Mouse (Mus musculus): ENCODE results near the gene Cntnap2. TPM values are rescaled to one million over a fixed set of nuclear protein-coding genes. Genes with fewer than 3 reads are reported as not detected.

Cntnap2 gene
- polyA plus RNA-seq, 1 experiment from 2014 or later = not detected

GRCm38 (mm10) chr6:47227601-47228000 lies 2168.4 kb downstream of the Cntnap2 start:
- H3K4me1 ChIP-seq (ENCODE audit: insufficient read depth) = no peaks in the 10 kb centered on the region
- no peak overlapping the region for H3K27ac ChIP-seq (ENCODE audit: low read depth)
- TF ChIP-seq EP300 (IDR thresholded peaks at IDR 0.05; ENCODE audit: low read depth) = no peak
- no peak for TF ChIP-seq CTCF (IDR thresholded peaks at IDR 0.05; ENCODE audit: low read depth)
- H3K36me3 ChIP-seq (replicated peaks; ENCODE audit: insufficient read depth, low read length) = no peaks in the 10 kb centered on the region
- WGBS (ENCODE audit: insufficient replicate concordance) = 55% methylated on average over 3 of the region's 3 CpGs
- H3K9me3 ChIP-seq (ENCODE audit: low read length) = no peaks in the 10 kb centered on the region
- ATAC-seq (no peak), DNase-seq (no peak)
- no peak overlapping the region for H3K4me3 ChIP-seq (ENCODE audit: low read depth, low read length)
- H3K27me3 ChIP-seq (ENCODE audit: insufficient read depth, low read length) = no peaks in the 10 kb centered on the region
- H3K4me2 ChIP-seq (ENCODE audit: low read depth, low read length) = no peak overlapping the region
- H3K9ac ChIP-seq (replicated peaks) = no peak overlapping the region

- Histone ChIP-seq H3K4me1 (ENCODE audit: insufficient read depth) (no peaks in the 10 kb centered on the region), H3K36me3 (replicated peaks; ENCODE audit: insufficient read depth, low read length) (no peaks in the 10 kb centered on the region), H3K4me2 (ENCODE audit: low read depth, low read length) (no peak overlapping the region), H3K27me3 (ENCODE audit: insufficient read depth, low read length) (no peaks in the 10 kb centered on the region), H3K9me3 (ENCODE audit: low read length) (no peaks in the 10 kb centered on the region), H3K9ac (replicated peaks) (no peak overlapping the region), H3K4me3 (ENCODE audit: low read depth, low read length) (no peak overlapping the region), H3K27ac (ENCODE audit: low read depth) (no peak overlapping the region)
- ATAC-seq = no peak
- WGBS (ENCODE audit: insufficient replicate concordance) = 52% methylated on average over 7 of the region's 7 CpGs
- no peak for DNase-seq
- TF ChIP-seq EP300 (IDR thresholded peaks at IDR 0.05; ENCODE audit: low read depth) (no peak), CTCF (IDR thresholded peaks at IDR 0.05; ENCODE audit: low read depth) (no peak)
Measured at GRCm38 (mm10) chr6:47228676-47229317, 2169.6 kb downstream of the Cntnap2 start.

- TF ChIP-seq EP300 (IDR thresholded peaks at IDR 0.05; ENCODE audit: low read depth) (no peak), CTCF (IDR thresholded peaks at IDR 0.05; ENCODE audit: low read depth) (no peak)
- Histone ChIP-seq H3K9me3 (ENCODE audit: low read length) (no peaks in the 10 kb centered on the region), H3K27me3 (ENCODE audit: insufficient read depth, low read length) (no peaks in the 10 kb centered on the region), H3K4me2 (ENCODE audit: low read depth, low read length) (no peak overlapping the region), H3K4me3 (ENCODE audit: low read depth, low read length) (no peak overlapping the region), H3K9ac (replicated peaks) (no peak overlapping the region), H3K27ac (ENCODE audit: low read depth) (no peak overlapping the region), H3K36me3 (replicated peaks; ENCODE audit: insufficient read depth, low read length) (no peaks in the 10 kb centered on the region), H3K4me1 (ENCODE audit: insufficient read depth) (no peaks in the 10 kb centered on the region)
- DNase-seq (no peak), ATAC-seq (no peak)
- WGBS (ENCODE audit: insufficient replicate concordance) = 71% methylated on average over 6 of the region's 6 CpGs
Measured at GRCm38 (mm10) chr6:47231513-47231912, 2172.4 kb downstream of the Cntnap2 start.

- no peak for DNase-seq
- Histone ChIP-seq H3K27me3 (ENCODE audit: insufficient read depth, low read length) (no peaks in the 10 kb centered on the region), H3K4me1 (ENCODE audit: insufficient read depth) (no peaks in the 10 kb centered on the region), H3K36me3 (replicated peaks; ENCODE audit: insufficient read depth, low read length) (no peaks in the 10 kb centered on the region), H3K27ac (ENCODE audit: low read depth) (no peak overlapping the region), H3K9ac (replicated peaks) (no peak overlapping the region), H3K4me2 (ENCODE audit: low read depth, low read length) (no peak overlapping the region), H3K9me3 (ENCODE audit: low read length) (no peaks in the 10 kb centered on the region), H3K4me3 (ENCODE audit: low read depth, low read length) (no peak overlapping the region)
- ATAC-seq = no peak
- TF ChIP-seq CTCF (IDR thresholded peaks at IDR 0.05; ENCODE audit: low read depth) = no peak
- no peak for TF ChIP-seq EP300 (IDR thresholded peaks at IDR 0.05; ENCODE audit: low read depth)
- 61% methylated on average over 3 of the region's 3 CpGs for WGBS (ENCODE audit: insufficient replicate concordance)
Measured at GRCm38 (mm10) chr6:47239376-47239921, 2180.3 kb downstream of the Cntnap2 start.

GRCm38 (mm10) chr6:47241379-47241778 lies 2182.2 kb downstream of the Cntnap2 start:
- Histone ChIP-seq H3K9ac (replicated peaks) (no peak overlapping the region), H3K9me3 (ENCODE audit: low read length) (no peaks in the 10 kb centered on the region), H3K4me1 (ENCODE audit: insufficient read depth) (no peaks in the 10 kb centered on the region), H3K27ac (ENCODE audit: low read depth) (no peak overlapping the region), H3K36me3 (replicated peaks; ENCODE audit: insufficient read depth, low read length) (no peaks in the 10 kb centered on the region), H3K27me3 (ENCODE audit: insufficient read depth, low read length) (no peaks in the 10 kb centered on the region), H3K4me2 (ENCODE audit: low read depth, low read length) (no peak overlapping the region), H3K4me3 (ENCODE audit: low read depth, low read length) (no peak overlapping the region)
- DNase-seq (no peak), ATAC-seq (no peak)
- TF ChIP-seq EP300 (IDR thresholded peaks at IDR 0.05; ENCODE audit: low read depth) = no peak
- no peak for TF ChIP-seq CTCF (IDR thresholded peaks at IDR 0.05; ENCODE audit: low read depth)

- TF ChIP-seq CTCF (IDR thresholded peaks at IDR 0.05; ENCODE audit: low read depth) = no peak
- Histone ChIP-seq H3K9ac (replicated peaks) (no peak overlapping the region), H3K4me1 (ENCODE audit: insufficient read depth) (no peaks in the 10 kb centered on the region), H3K27me3 (ENCODE audit: insufficient read depth, low read length) (no peaks in the 10 kb centered on the region), H3K36me3 (replicated peaks; ENCODE audit: insufficient read depth, low read length) (no peaks in the 10 kb centered on the region), H3K27ac (ENCODE audit: low read depth) (no peak overlapping the region), H3K9me3 (ENCODE audit: low read length) (no peaks in the 10 kb centered on the region), H3K4me3 (ENCODE audit: low read depth, low read length) (no peak overlapping the region), H3K4me2 (ENCODE audit: low read depth, low read length) (no peak overlapping the region)
- WGBS (ENCODE audit: insufficient replicate concordance) = 16% methylated on average over 6 of the region's 6 CpGs
- peak; percentile 17 for DNase-seq
- ATAC-seq = peak; percentile 64
Measured at GRCm38 (mm10) chr6:47243863-47244606, 2184.9 kb downstream of the Cntnap2 start.

All from liver, postnatal 0 days (tissue).